Mouse (Mus musculus) heart, embryonic 16.5 days (tissue): ENCODE measurements at regions not wholly inside any gene's neighbourhood (a gene's known extent, or its start where the extent isn't known, plus 50 kb on each side); places are given as distances from the start of the nearest gene placed in this dataset.
"Not testable (repeated sequence)": the region's sequence is repeated elsewhere in the genome, so short reads cannot be mapped to it uniquely, and the experiment has no call there.

Experiments
- ATAC-seq: fragments of 200-750 bp; cut with Nextera tagmentation; replicated peaks from 2 replicates; pipeline ENCODE4 v1.8.0; 2017; ENCODE audit warnings: moderate number of reproducible peaks; ENCODE audit not compliant: insufficient read depth, low FRiP score; ENCODE audit errors: extremely low read depth
- H3K27ac ChIP-seq: fragments of 300-500 bp; sonication (generic); 2 replicates; pipeline ENCODE4 v1.5.1; 2014; ENCODE audit warnings: mild to moderate bottlenecking, low read length, control low read depth, moderate library complexity
- H3K27me3 ChIP-seq: fragments of 300-500 bp; sonication (generic); 2 replicates; pipeline ENCODE4 v1.6.1; 2014; ENCODE audit warnings: low read length, mixed read lengths; ENCODE audit not compliant: control insufficient read depth, insufficient read depth
- H3K36me3 ChIP-seq: fragments of 300-500 bp; sonication (generic); 2 replicates; pipeline ENCODE4 v1.6.1; 2014; ENCODE audit not compliant: control insufficient read depth, insufficient read depth
- H3K4me1 ChIP-seq: fragments of 300-500 bp; sonication (generic); 2 replicates; pipeline ENCODE4 v1.6.1; 2014; ENCODE audit warnings: low read length, mixed read lengths; ENCODE audit not compliant: control insufficient read depth, insufficient read depth
- H3K4me2 ChIP-seq: fragments of 300-500 bp; sonication (generic); 2 replicates; pipeline ENCODE4 v1.6.1; 2014; ENCODE audit warnings: low read depth, mild to moderate bottlenecking, control low read depth, low read length
- H3K4me3 ChIP-seq: fragments of 300-500 bp; sonication (generic); 2 replicates; pipeline ENCODE4 v1.5.1; 2014; ENCODE audit warnings: mild to moderate bottlenecking, control low read depth, low read length
- H3K9ac ChIP-seq: fragments of 300-500 bp; sonication (generic); 2 replicates; pipeline ENCODE4 v1.6.1; 2014; ENCODE audit warnings: low read length, control low read depth
- H3K9me3 ChIP-seq: fragments of 300-500 bp; sonication (generic); replicated peaks from 2 replicates; pipeline ENCODE4 v1.6.1; 2016; ENCODE audit warnings: low read length; ENCODE audit not compliant: control insufficient read depth
- WGBS: fragments of 180-500 bp; shearing (Covaris S2); extraction: QIAGEN DNeasy Blood & Tissue Kit; methylation state at CpG from one replicate; pipeline ENCODE4 v1.1.7; 2014; 5-methylcytosine and 5-hydroxymethylcytosine counted together

DNA sequence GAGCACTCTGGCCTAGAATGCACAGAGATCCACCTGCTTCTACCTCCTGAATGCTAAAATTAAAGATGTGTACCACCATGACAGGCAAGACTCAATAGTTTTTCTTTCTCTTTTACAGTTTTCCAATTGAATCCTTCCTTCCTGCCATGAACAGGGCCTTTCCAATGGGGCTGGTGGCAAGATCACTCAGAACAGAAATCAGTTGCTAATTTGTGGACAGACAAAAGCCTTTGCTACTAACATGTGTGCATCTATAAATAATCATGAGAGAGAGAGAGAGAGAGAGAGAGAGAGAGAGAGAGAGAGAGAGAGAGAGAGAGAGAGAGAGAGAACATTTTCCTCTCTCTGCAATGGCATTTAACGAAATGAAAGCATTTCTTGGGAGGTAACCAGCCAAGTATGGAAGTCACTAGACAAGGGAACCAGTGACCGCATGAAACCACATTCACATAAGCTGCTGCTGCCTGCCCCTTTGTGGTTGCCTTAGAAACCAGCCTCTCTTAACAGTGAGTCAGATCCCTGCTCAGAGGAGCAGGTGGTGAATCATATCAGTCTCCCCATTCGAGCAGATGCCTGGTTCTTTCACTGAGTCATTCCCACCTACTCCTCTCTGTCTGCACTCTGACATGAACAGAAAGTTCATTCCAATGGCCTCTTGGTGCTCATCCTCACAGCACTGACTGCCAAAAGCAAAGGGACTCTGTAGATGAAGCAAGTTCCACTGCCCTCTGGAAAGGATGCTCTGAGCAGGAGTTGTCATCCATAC is 339.4 kb downstream of the Tm4sf1 start:
- Histone ChIP-seq H3K27ac (no peak overlapping the region), H3K27me3 (no peaks in the 10 kb centered on the region), H3K4me2 (no peak overlapping the region), H3K4me3 (no peak overlapping the region), H3K4me1 (no peaks in the 10 kb centered on the region), H3K36me3 (no peaks in the 10 kb centered on the region), H3K9me3 (no peaks in the 10 kb centered on the region), H3K9ac (no peak overlapping the region)
- no peak for ATAC-seq
- 39% methylated on average over 3 of the region's 3 CpGs for WGBS

DNA sequence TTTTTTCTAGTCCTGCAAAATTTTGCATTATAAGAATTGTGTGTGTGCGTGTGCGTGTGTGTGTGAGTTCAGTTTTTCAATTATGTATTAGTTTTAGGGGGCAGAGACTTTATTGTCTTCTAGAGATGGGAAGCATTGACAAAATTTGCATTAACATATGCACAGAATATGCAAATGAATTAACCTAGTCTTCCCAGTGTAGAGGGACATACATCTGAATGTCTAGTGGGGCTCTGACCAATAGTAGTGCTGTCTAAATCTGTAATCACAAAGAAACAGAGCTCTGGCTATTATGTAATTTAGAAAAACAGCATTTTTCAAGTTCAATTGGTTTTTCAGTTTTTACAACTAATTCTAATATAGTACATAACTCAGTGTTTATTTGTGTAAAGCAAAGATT is 344.8 kb downstream of the Tm4sf1 start:
- no peak for ATAC-seq
- Histone ChIP-seq H3K27me3 (no peaks in the 10 kb centered on the region), H3K4me3 (no peak overlapping the region), H3K27ac (no peak overlapping the region), H3K9me3 (no peaks in the 10 kb centered on the region), H3K4me2 (no peak overlapping the region), H3K36me3 (no peaks in the 10 kb centered on the region), H3K4me1 (no peaks in the 10 kb centered on the region), H3K9ac (no peak overlapping the region)
- 91% methylated on average over 2 of the region's 2 CpGs for WGBS

DNA sequence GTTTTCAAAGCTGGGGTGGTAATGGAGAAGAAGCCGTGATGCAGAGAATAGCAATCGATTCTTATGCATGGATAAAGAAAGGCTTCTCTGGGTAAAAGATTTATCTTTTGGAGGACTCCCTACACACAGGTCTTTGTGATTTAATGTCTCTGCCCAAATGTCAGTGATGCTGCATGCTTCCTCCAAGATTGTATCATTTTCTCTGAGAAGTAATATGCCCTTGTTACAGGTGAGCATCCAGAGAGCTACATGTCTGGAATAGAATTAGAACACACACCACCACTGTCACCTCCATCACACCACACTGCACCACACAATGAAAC is 346.0 kb downstream of the Tm4sf1 start:
- WGBS, result 83% methylated on average over 2 of the region's 2 CpGs
- no peak for ATAC-seq
- Histone ChIP-seq H3K9me3 (no peaks in the 10 kb centered on the region), H3K4me2 (no peak overlapping the region), H3K4me3 (no peak overlapping the region), H3K9ac (no peak overlapping the region), H3K36me3 (no peaks in the 10 kb centered on the region), H3K27me3 (no peaks in the 10 kb centered on the region), H3K4me1 (no peaks in the 10 kb centered on the region), H3K27ac (no peak overlapping the region)

DNA sequence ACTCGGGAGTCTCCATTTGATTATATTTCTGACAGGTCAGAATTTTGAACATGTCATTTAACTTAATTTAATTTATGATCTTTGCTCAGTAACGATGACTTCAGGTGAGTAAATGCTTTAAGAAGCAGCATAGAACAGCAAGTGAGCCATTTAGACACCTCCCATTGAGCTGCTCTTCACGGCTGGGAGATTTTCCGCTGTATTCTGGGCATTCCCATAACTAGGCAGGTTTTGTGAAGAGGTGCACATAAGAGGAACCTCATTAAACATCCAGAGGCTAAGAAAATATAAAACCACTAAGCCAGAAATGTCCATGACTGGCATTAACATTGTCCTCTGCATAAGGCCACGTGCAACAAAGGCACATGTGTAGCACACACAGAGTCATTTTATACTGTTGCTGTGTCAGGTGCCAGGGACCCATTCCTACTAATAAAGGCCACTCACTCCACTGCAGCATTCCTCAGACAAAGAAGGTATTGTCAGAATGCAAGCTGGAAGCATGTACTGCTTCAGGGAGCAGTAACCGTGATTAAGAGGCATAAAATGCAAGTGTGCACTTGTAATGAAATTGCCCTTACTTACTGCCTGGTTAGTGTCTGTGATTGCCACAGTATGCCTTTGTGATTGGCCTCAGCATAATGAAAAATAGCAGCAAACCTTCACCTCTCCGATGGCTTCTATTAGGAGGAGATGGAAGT is 346.5 kb downstream of the Tm4sf1 start:
- H3K4me3 ChIP-seq, result no peak overlapping the region
- H3K36me3 ChIP-seq, result no peaks in the 10 kb centered on the region
- no peaks in the 10 kb centered on the region for H3K9me3 ChIP-seq
- H3K4me1 ChIP-seq, result no peaks in the 10 kb centered on the region
- no peaks in the 10 kb centered on the region for H3K27me3 ChIP-seq
- no peak for ATAC-seq
- WGBS, result 68% methylated on average over 7 of the region's 7 CpGs
- no peak overlapping the region for H3K27ac ChIP-seq
- H3K4me2 ChIP-seq, result no peak overlapping the region
- no peak overlapping the region for H3K9ac ChIP-seq

DNA sequence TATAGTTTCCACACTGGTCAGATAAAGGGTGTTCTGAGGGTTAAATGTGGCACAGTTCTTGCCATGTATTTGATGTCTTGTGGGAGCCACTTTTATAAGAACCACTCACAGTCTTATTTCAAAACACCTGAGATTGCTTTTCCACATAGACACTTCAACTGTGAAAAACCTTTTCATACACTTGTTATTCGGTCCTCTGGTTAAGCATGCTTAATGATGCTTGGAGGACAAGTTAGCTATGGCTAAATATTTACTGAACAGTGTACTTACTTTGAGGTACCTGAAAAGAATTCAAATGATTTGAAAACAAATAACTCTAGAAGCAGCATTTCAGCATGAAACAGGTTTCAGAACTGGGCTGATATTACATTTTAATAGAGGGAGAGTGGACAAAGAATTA is 359.2 kb downstream of the Tm4sf1 start:
- not testable (repeated sequence) for H3K9ac ChIP-seq, H3K4me1 ChIP-seq, H3K36me3 ChIP-seq, H3K27me3 ChIP-seq, H3K4me2 ChIP-seq, H3K4me3 ChIP-seq, ATAC-seq, H3K9me3 ChIP-seq, H3K27ac ChIP-seq
- no CpG with 5 or more reads among the region's 1 CpGs for WGBS

DNA sequence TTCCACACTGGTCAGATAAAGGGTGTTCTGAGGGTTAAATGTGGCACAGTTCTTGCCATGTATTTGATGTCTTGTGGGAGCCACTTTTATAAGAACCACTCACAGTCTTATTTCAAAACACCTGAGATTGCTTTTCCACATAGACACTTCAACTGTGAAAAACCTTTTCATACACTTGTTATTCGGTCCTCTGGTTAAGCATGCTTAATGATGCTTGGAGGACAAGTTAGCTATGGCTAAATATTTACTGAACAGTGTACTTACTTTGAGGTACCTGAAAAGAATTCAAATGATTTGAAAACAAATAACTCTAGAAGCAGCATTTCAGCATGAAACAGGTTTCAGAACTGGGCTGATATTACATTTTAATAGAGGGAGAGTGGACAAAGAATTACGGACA is 372.8 kb downstream of the Tm4sf1 start:
- H3K27me3 ChIP-seq, ATAC-seq, H3K9ac ChIP-seq, H3K36me3 ChIP-seq, H3K27ac ChIP-seq, H3K4me1 ChIP-seq, H3K9me3 ChIP-seq, H3K4me3 ChIP-seq, H3K4me2 ChIP-seq: not testable (repeated sequence)
- 38% methylated on average over 1 of the region's 2 CpGs for WGBS

DNA sequence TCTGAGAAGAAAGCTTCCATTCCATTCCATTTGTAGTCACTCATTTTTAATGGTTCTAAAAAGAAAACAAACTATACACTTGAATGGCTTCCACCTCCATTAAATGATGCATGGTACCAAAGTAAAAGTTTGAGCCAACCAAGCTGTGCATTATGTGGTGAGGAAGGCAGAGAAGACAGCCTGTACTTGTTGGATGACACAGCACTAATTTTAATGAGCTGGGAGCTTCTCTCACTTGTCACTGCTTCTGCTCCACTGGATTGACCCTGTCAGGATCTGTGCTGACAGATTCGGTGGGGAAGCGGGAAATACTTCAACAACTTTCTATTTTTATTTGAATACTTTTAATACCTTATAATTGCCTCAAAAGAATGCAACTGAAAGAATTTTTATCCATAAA is 403.3 kb downstream of the Tm4sf1 start:
- Histone ChIP-seq H3K4me1 (no peaks in the 10 kb centered on the region), H3K9me3 (no peaks in the 10 kb centered on the region), H3K9ac (no peak overlapping the region), H3K4me3 (no peak overlapping the region), H3K36me3 (no peaks in the 10 kb centered on the region), H3K27me3 (no peaks in the 10 kb centered on the region), H3K4me2 (no peak overlapping the region), H3K27ac (no peak overlapping the region)
- ATAC-seq, result no peak
- WGBS, result 70% methylated on average over 2 of the region's 2 CpGs

DNA sequence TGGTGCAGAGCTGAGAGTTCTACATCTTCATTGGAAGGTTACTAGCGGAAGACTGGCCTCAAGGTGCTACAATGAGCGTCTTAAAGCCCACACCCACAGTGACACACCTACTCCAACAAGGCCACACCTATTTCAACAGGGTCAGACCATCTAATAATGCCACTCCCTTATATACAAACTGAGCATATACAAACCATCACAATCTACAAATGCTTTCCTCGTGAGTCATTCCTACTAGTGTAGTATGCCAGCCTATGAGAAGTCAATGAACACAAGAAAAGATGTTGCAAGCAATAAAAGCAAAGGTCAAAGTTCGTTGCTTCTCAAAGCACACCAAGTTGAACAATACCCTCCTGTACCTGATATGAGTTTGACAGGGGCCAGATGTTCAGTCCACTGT is 424.7 kb downstream of the Tm4sf1 start:
- Histone ChIP-seq H3K4me1 (no peaks in the 10 kb centered on the region), H3K4me2 (no peak overlapping the region), H3K27me3 (no peaks in the 10 kb centered on the region), H3K9me3 (no peaks in the 10 kb centered on the region), H3K4me3 (no peak overlapping the region), H3K36me3 (no peaks in the 10 kb centered on the region), H3K9ac (no peak overlapping the region), H3K27ac (no peak overlapping the region)
- WGBS, result 77% methylated on average over 4 of the region's 4 CpGs
- ATAC-seq, result no peak

DNA sequence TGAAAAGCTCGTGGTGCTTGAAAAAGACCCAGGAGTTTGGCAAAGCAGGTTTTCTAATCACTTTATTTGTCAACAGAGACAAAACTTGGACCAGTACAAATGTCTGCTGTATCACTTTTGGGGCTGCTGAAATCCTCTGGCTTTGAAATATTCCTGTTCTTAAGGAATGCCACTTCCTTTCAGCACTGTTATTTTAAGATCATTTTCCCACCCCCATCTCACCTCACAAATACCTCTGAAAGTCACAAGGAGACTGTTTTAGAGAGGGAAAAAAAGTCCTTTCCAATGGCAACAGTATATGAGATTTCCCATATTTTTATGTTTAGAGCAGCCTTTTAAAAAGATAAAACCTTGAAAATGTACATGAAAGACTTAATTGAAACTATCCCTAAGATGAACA is 438.2 kb downstream of the Tm4sf1 start:
- no peak overlapping the region for H3K4me3 ChIP-seq
- no peaks in the 10 kb centered on the region for H3K27me3 ChIP-seq
- no peaks in the 10 kb centered on the region for H3K4me1 ChIP-seq
- WGBS, result 55% methylated on average over 1 of the region's 1 CpGs
- ATAC-seq, result no peak
- H3K27ac ChIP-seq, result no peak overlapping the region
- H3K9ac ChIP-seq, result no peak overlapping the region
- H3K4me2 ChIP-seq, result no peak overlapping the region
- no peaks in the 10 kb centered on the region for H3K36me3 ChIP-seq
- no peaks in the 10 kb centered on the region for H3K9me3 ChIP-seq
